Mouse (Mus musculus) intestine, embryonic 16.5 days (tissue): ENCODE measurements around the gene BC005561. TPM values are rescaled to one million over a fixed set of nuclear protein-coding genes. Genes with fewer than 3 reads are reported as not detected.

ENCODE experiments used
- ATAC-seq: fragments of 200-750 bp; cut with Nextera tagmentation; 2 replicates; pipeline ENCODE4 v1.8.0; 2017; ENCODE audit warnings: moderate TSS enrichment, moderate library complexity
- H3K27ac ChIP-seq: fragments of 300-500 bp; sonication (generic); 2 replicates; pipeline ENCODE4 v1.5.1; 2014; ENCODE audit warnings: mild to moderate bottlenecking, low read length
- H3K27me3 ChIP-seq: fragments of 300-500 bp; sonication (generic); replicated peaks from 2 replicates; pipeline ENCODE4 v1.6.1; 2014; ENCODE audit warnings: low read length, control low read depth, mixed read lengths; ENCODE audit not compliant: control insufficient read depth, insufficient read depth
- H3K36me3 ChIP-seq: fragments of 300-500 bp; sonication (generic); 2 replicates; pipeline ENCODE4 v1.6.1; 2014; ENCODE audit warnings: low read length, control low read depth; ENCODE audit not compliant: control insufficient read depth, insufficient read depth
- H3K4me1 ChIP-seq: fragments of 300-500 bp; sonication (generic); 2 replicates; pipeline ENCODE4 v1.6.1; 2014; ENCODE audit warnings: low read length, control low read depth, mixed read lengths; ENCODE audit not compliant: control insufficient read depth, insufficient read depth
- H3K4me2 ChIP-seq: fragments of 300-500 bp; sonication (generic); 2 replicates; pipeline ENCODE4 v1.6.1; 2014; ENCODE audit warnings: low read depth, low read length, control low read depth
- H3K4me3 ChIP-seq: fragments of 300-500 bp; sonication (generic); 2 replicates; pipeline ENCODE4 v1.5.1; 2014; ENCODE audit warnings: mild to moderate bottlenecking, low read length
- H3K9ac ChIP-seq: fragments of 300-500 bp; sonication (generic); 2 replicates; pipeline ENCODE4 v1.6.1; 2014; ENCODE audit warnings: low read depth, low read length
- H3K9me3 ChIP-seq: fragments of 300-500 bp; sonication (generic); 2 replicates; pipeline ENCODE4 v1.6.1; 2016; ENCODE audit warnings: low read length, control low read depth; ENCODE audit not compliant: control insufficient read depth
- WGBS: fragments of 180-500 bp; shearing (Covaris S2); extraction: QIAGEN DNeasy Blood & Tissue Kit; methylation state at CpG from one replicate; pipeline ENCODE4 v1.1.7; 2014; 5-methylcytosine and 5-hydroxymethylcytosine counted together
- polyA plus RNA-seq: library from polyadenylated mRNA; unstranded; fragments of >200 nt; fragmentation: Nextera tagmentation; extraction: Ambion mirVana; gene quantifications from 2 replicates; pipeline ENCODE4 v1.2.1, GENCODE M21; 2015

BC005561 gene
- polyA plus RNA-seq, 1 experiment from 2014 or later: 7.1 TPM

- Histone ChIP-seq H3K4me1 (no peaks in the 10 kb centered on the region), H3K36me3 (peaks cover 22% of the 10 kb centered on the region), H3K9ac (no peak overlapping the region), H3K9me3 (no peaks in the 10 kb centered on the region), H3K4me2 (no peak overlapping the region), H3K27me3 (no peaks in the 10 kb centered on the region), H3K27ac (no peak overlapping the region), H3K4me3 (no peak overlapping the region)
- WGBS: 94% methylated on average over 5 of the region's 5 CpGs
- no peak for ATAC-seq
Observed at GRCm38 (mm10) chr5:104468586-104468985, 39.6 kb upstream of the BC005561 start.

- Histone ChIP-seq H3K36me3 (peaks cover 15% of the 10 kb centered on the region), H3K4me1 (no peaks in the 10 kb centered on the region), H3K27ac (no peak overlapping the region), H3K9me3 (no peaks in the 10 kb centered on the region), H3K4me2 (no peak overlapping the region), H3K27me3 (no peaks in the 10 kb centered on the region), H3K4me3 (no peak overlapping the region), H3K9ac (no peak overlapping the region)
- WGBS: 76% methylated on average over 5 of the region's 5 CpGs
- no peak for ATAC-seq
Observed at GRCm38 (mm10) chr5:104470981-104471391, 37.2 kb upstream of the BC005561 start.

- Histone ChIP-seq H3K9ac (no peak overlapping the region), H3K4me2 (no peak overlapping the region), H3K27ac (no peak overlapping the region), H3K36me3 (peaks cover 13% of the 10 kb centered on the region), H3K4me3 (no peak overlapping the region), H3K27me3 (no peaks in the 10 kb centered on the region), H3K4me1 (no peaks in the 10 kb centered on the region), H3K9me3 (no peaks in the 10 kb centered on the region)
- 95% methylated on average over 8 of the region's 8 CpGs for WGBS
- no peak for ATAC-seq
Observed at GRCm38 (mm10) chr5:104472371-104472770, 35.8 kb upstream of the BC005561 start.

GRCm38 (mm10) chr5:104480367-104480766 is 27.8 kb upstream of the BC005561 start:
- no peaks in the 10 kb centered on the region for H3K9me3 ChIP-seq
- no peak overlapping the region for H3K4me2 ChIP-seq
- H3K4me1 ChIP-seq: no peaks in the 10 kb centered on the region
- peaks cover 20% of the 10 kb centered on the region for H3K36me3 ChIP-seq
- H3K9ac ChIP-seq: no peak overlapping the region
- ATAC-seq: no peak
- H3K4me3 ChIP-seq: no peak overlapping the region
- H3K27ac ChIP-seq: no peak overlapping the region
- WGBS: 74% methylated on average over 7 of the region's 7 CpGs
- H3K27me3 ChIP-seq: no peaks in the 10 kb centered on the region

GRCm38 (mm10) chr5:104482856-104483255 is 25.3 kb upstream of the BC005561 start:
- H3K9me3 ChIP-seq: no peaks in the 10 kb centered on the region
- H3K4me2 ChIP-seq: no peak overlapping the region
- peaks cover 22% of the 10 kb centered on the region for H3K36me3 ChIP-seq
- 87% methylated on average over 8 of the region's 8 CpGs for WGBS
- no peak overlapping the region for H3K9ac ChIP-seq
- ATAC-seq: no peak
- no peak overlapping the region for H3K4me3 ChIP-seq
- no peak overlapping the region for H3K27ac ChIP-seq
- no peaks in the 10 kb centered on the region for H3K4me1 ChIP-seq
- H3K27me3 ChIP-seq: no peaks in the 10 kb centered on the region

- WGBS: 68% methylated on average over 5 of the region's 5 CpGs
- H3K4me3 ChIP-seq: no peak overlapping the region
- no peaks in the 10 kb centered on the region for H3K9me3 ChIP-seq
- no peak overlapping the region for H3K4me2 ChIP-seq
- no peaks in the 10 kb centered on the region for H3K4me1 ChIP-seq
- ATAC-seq: no peak
- H3K27me3 ChIP-seq: no peaks in the 10 kb centered on the region
- H3K36me3 ChIP-seq: peaks cover 12% of the 10 kb centered on the region
- H3K9ac ChIP-seq: no peak overlapping the region
- H3K27ac ChIP-seq: no peak overlapping the region
Observed at GRCm38 (mm10) chr5:104491561-104491960, 16.6 kb upstream of the BC005561 start.

- 93% methylated on average over 2 of the region's 2 CpGs for WGBS
- peaks cover 7% of the 10 kb centered on the region; the same call in 1 of the 2 replicates for H3K36me3 ChIP-seq
- no peak overlapping the region for H3K4me2 ChIP-seq
- peaks cover 2% of the 10 kb centered on the region; the same call in 1 of the 2 replicates for H3K4me1 ChIP-seq
- H3K9ac ChIP-seq: no peak overlapping the region
- no peak overlapping the region for H3K27ac ChIP-seq
- no peak overlapping the region for H3K4me3 ChIP-seq
- no peak for ATAC-seq
- H3K9me3 ChIP-seq: no peaks in the 10 kb centered on the region
- no peaks in the 10 kb centered on the region for H3K27me3 ChIP-seq
Observed at GRCm38 (mm10) chr5:104504883-104505282, 3.3 kb upstream of the BC005561 start.

- 1% methylated on average over 2 of the region's 2 CpGs for WGBS
- H3K4me2 ChIP-seq: peak overlapping the region; percentile 37
- peak overlapping the region; percentile 37; the same call in 1 of the 2 replicates for H3K27ac ChIP-seq
- peaks cover 6% of the 10 kb centered on the region; the same call in 1 of the 2 replicates for H3K36me3 ChIP-seq
- no peak; the same call in 1 of the 2 replicates for ATAC-seq
- H3K9me3 ChIP-seq: no peaks in the 10 kb centered on the region
- H3K27me3 ChIP-seq: no peaks in the 10 kb centered on the region
- H3K4me3 ChIP-seq: peak overlapping the region; percentile 90
- peaks cover 2% of the 10 kb centered on the region; the same call in 1 of the 2 replicates for H3K4me1 ChIP-seq
- no peak overlapping the region for H3K9ac ChIP-seq
Observed at GRCm38 (mm10) chr5:104507829-104508194, 340 bp upstream of the BC005561 start.

GRCm38 (mm10) chr5:104511211-104511610 is 3.1 kb downstream of the BC005561 start:
- H3K4me2 ChIP-seq: no peak overlapping the region
- H3K4me3 ChIP-seq: no peak overlapping the region
- H3K27me3 ChIP-seq: no peaks in the 10 kb centered on the region
- 84% methylated on average over 3 of the region's 3 CpGs for WGBS
- H3K4me1 ChIP-seq: peaks cover 2% of the 10 kb centered on the region; the same call in 1 of the 2 replicates
- no peaks in the 10 kb centered on the region for H3K36me3 ChIP-seq
- peaks cover 3% of the 10 kb centered on the region; the same call in 1 of the 2 replicates for H3K9me3 ChIP-seq
- no peak for ATAC-seq
- no peak overlapping the region for H3K27ac ChIP-seq
- no peak overlapping the region for H3K9ac ChIP-seq

GRCm38 (mm10) chr5:104538612-104539011 is 30.5 kb downstream of the BC005561 start:
- Histone ChIP-seq H3K27ac (no peak overlapping the region), H3K9ac (no peak overlapping the region), H3K36me3 (peaks cover 3% of the 10 kb centered on the region; the same call in 1 of the 2 replicates), H3K9me3 (no peaks in the 10 kb centered on the region), H3K4me2 (no peak overlapping the region), H3K4me1 (no peaks in the 10 kb centered on the region), H3K4me3 (no peak overlapping the region), H3K27me3 (no peaks in the 10 kb centered on the region)
- ATAC-seq: no peak
- WGBS: 93% methylated on average over 1 of the region's 1 CpGs
